Mouse (Mus musculus): ENCODE measurements at regions not wholly inside any gene's neighbourhood (a gene's known extent, or its start where the extent isn't known, plus 50 kb on each side); places are given as distances from the start of the nearest gene placed in this dataset.

- no peak for DNase-seq (ENCODE audit: low spot score in 2 of 2)
Observed at GRCm38 (mm10) chr7:125019259-125019658, 425.2 kb upstream of the Kdm8 start.

GRCm38 (mm10) chr7:125024944-125025343 lies 419.5 kb upstream of the Kdm8 start:
- DNase-seq (ENCODE audit: low spot score in 2 of 2) = no peak

GRCm38 (mm10) chr7:125033778-125034177 lies 410.7 kb upstream of the Kdm8 start:
- DNase-seq (ENCODE audit: low spot score in 2 of 2) = no peak

GRCm38 (mm10) chr7:125034196-125034595 lies 410.3 kb upstream of the Kdm8 start:
- DNase-seq (ENCODE audit: low spot score in 2 of 2) = no peak

GRCm38 (mm10) chr7:125036098-125036991 lies 408.1 kb upstream of the Kdm8 start:
- DNase-seq (ENCODE audit: low spot score in 2 of 2) = no peak

GRCm38 (mm10) chr7:125038840-125039239 lies 405.6 kb upstream of the Kdm8 start:
- DNase-seq (ENCODE audit: low spot score in 2 of 2) = no peak

- no peak for DNase-seq (ENCODE audit: low spot score in 2 of 2)
Observed at GRCm38 (mm10) chr7:125055951-125056625, 388.4 kb upstream of the Kdm8 start.

GRCm38 (mm10) chr7:125102464-125102863 lies 342.0 kb upstream of the Kdm8 start:
- no peak for DNase-seq (ENCODE audit: low spot score in 2 of 2)

- no peak for DNase-seq (ENCODE audit: low spot score in 2 of 2)
Observed at GRCm38 (mm10) chr7:125104011-125104410, 340.5 kb upstream of the Kdm8 start.

GRCm38 (mm10) chr7:125112820-125113273 lies 331.6 kb upstream of the Kdm8 start:
- no peak for DNase-seq (ENCODE audit: low spot score in 2 of 2)

- no peak for DNase-seq (ENCODE audit: low spot score in 2 of 2)
Observed at GRCm38 (mm10) chr7:125115322-125115996, 329.0 kb upstream of the Kdm8 start.

GRCm38 (mm10) chr7:125117173-125117572 lies 327.3 kb upstream of the Kdm8 start:
- no peak for DNase-seq (ENCODE audit: low spot score in 2 of 2)

- no peak for DNase-seq (ENCODE audit: low spot score in 2 of 2)
Observed at GRCm38 (mm10) chr7:125129187-125129586, 315.3 kb upstream of the Kdm8 start.

GRCm38 (mm10) chr7:125131968-125132367 lies 312.5 kb upstream of the Kdm8 start:
- DNase-seq (ENCODE audit: low spot score in 2 of 2) = no peak

- DNase-seq (ENCODE audit: low spot score in 2 of 2) = no peak
Observed at GRCm38 (mm10) chr7:125138607-125139006, 305.9 kb upstream of the Kdm8 start.

GRCm38 (mm10) chr7:125139196-125139595 lies 305.3 kb upstream of the Kdm8 start:
- no peak for DNase-seq (ENCODE audit: low spot score in 2 of 2)

GRCm38 (mm10) chr7:125140854-125141253 lies 303.6 kb upstream of the Kdm8 start:
- no peak for DNase-seq (ENCODE audit: low spot score in 2 of 2)

GRCm38 (mm10) chr7:125141864-125142263 lies 302.6 kb upstream of the Kdm8 start:
- no peak for DNase-seq (ENCODE audit: low spot score in 2 of 2)

GRCm38 (mm10) chr7:125146025-125146424 lies 298.5 kb upstream of the Kdm8 start:
- no peak for DNase-seq (ENCODE audit: low spot score in 2 of 2)

- DNase-seq (ENCODE audit: low spot score in 2 of 2) = no peak
Observed at GRCm38 (mm10) chr7:125149151-125149550, 295.3 kb upstream of the Kdm8 start.

- DNase-seq (ENCODE audit: low spot score in 2 of 2) = no peak
Observed at GRCm38 (mm10) chr7:125149740-125150139, 294.7 kb upstream of the Kdm8 start.

GRCm38 (mm10) chr7:125152281-125152680 lies 292.2 kb upstream of the Kdm8 start:
- DNase-seq (ENCODE audit: low spot score in 2 of 2) = no peak
